Mouse (Mus musculus) adrenal gland, postnatal 10 days (tissue): ENCODE data around the gene Slc37a1. TPM values are rescaled to one million over a fixed set of nuclear protein-coding genes. Genes with fewer than 3 reads are reported as not detected.
A peak's percentile ranks its signal among the peaks of the same experiment; 100 is the strongest.

Experiments
- DNase-seq: peaks from one replicate; pipeline ENCODE4 v3.0.0; 2021; ENCODE audit warnings: mixed read lengths
- long read RNA-seq, 2 experiments: library from polyadenylated mRNA; stranded (forward); transcript quantifications; one replicate each; pipeline ENCODE4 v2.0.0; 2021
- total RNA-seq, 2 experiments: library from RNA; stranded (reverse); gene quantifications; 2 replicates each; pipeline ENCODE4 v1.2.3; 2021

The Slc37a1 gene
- total RNA-seq = 10 to 100 TPM in 1 of 2 experiments, 1 to 10 TPM in 1; 4.4 to 10.9 TPM
- long read RNA-seq, experiment 1, partial matches to known transcripts = 2 of 6 reads
- long read RNA-seq, experiment 1, other reads (novel, unspliced or antisense) = 2 of 6 reads
- long read RNA-seq, experiment 2, partial matches to known transcripts = 1 of 3 reads
- long read RNA-seq, experiment 2, other reads (novel, unspliced or antisense) = 0 of 3 reads

DNA sequence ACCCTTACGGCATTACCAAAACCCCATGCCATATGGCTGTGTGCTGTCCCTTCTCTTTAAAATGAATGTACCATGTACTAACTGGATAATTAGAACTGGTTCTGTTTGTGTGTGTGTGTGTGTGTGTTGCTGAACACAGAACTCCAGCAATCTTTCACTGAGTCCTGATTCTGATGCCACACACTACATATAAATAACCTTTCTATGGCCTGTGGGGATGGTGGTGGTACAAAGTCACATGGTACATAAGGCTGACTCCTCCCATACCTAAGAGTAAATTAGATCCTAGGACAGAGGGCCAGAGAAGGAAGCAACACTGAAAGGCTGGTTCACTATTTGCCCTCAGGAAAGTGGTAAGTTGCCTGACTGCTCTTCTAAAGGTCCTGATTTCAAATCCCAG is at the start of gene Slc37a1:
Gene Slc37a1, plus strand, starts transcription at position 301 of the 400 bp plus-strand sequence.
- no peak for DNase-seq

DNA sequence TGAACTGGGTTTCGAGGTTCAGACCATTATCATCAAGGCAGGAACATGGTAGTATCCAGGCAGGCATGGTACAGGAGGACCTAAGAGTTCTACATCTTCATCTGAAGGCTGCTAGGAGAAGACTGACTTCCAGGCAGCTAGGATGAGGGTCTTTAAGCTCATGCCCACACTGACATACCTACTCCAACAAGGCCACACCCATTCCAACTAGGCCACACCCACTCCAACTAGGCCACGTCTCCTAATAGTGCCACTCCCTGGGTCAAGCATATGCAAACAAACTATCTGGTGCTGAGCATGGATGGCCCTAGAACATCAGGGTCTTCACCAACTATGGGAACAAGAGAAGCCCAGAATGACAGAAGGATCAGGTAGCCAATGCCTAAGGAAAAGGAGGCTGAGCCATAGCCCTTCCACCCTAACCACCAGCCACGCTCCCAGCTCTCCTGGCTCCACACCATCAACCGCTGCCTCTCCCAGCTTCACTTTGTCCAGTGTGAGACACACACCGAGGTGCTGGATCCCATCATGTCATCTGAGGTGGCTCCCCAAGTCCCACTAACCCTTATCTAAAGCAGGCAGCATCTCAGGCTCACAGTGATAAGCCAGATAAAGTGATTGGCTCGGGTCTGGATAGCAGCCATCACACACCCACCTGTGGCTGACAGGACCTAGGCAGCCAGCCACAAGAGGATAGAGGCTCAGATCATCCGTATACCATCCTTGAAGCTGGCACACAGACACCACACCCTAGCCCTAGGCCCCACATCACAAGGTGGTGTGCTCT is 48.2 kb upstream of the Slc37a1 start:
- no peak for DNase-seq

DNA sequence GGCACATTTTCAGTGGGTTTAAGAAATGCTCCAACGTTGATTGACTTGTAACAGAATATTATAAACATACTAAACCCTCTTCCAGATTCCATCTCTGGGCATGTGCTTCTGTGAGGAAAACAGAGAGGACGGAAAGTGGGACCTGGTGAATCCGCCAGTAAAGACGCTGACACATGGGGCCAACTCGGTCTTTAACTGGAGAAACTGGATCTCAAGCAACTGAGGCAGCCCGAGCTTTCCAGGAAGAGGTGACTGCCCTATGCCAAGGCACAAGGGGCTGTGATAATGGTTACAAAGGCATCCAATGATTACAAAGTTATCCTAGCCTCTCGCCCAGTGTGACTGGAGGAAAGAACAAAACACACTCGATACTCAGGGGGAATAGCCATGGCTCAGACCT is 45.4 kb upstream of the Slc37a1 start:
- no peak for DNase-seq

DNA sequence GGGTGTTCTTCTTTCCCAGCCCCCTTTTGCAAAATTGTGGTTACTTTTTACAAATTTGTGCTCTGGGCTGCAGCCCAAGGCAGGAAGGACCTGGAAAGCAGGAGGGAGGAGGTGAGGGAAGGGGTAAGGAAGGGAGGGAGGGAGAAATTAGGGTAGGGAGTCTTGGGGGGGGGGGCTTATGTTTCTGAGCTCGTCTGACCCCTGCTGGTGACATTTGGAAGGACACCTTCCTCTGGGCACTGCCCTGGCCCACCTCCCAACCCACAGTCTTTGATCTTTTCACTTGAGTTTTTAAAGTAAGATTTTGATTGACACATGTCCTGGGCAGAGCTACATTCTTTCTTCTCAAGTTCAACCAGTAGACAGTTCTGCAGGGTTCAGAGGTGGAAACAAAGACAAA is 43.8 kb upstream of the Slc37a1 start:
- DNase-seq = peak; percentile 51

DNA sequence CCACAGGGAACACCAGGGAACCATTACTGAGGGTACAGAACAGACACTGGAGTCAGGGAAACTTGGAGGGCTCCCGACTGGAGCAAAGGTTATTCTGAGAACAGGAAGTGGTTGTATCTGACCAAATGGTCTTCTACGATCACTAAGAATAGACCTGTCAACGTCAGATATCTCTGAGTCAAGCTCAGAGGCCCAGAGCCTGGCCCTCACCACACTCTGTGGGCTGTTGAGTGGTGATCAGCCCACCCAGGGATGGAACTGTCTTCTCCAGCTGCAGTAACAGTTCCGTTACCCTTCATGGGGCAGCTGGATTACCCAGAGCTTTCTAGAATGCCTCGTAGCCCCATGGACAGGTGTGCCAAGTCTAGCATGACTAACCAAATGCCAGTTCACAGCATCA is 41.3 kb upstream of the Slc37a1 start:
- no peak for DNase-seq

DNA sequence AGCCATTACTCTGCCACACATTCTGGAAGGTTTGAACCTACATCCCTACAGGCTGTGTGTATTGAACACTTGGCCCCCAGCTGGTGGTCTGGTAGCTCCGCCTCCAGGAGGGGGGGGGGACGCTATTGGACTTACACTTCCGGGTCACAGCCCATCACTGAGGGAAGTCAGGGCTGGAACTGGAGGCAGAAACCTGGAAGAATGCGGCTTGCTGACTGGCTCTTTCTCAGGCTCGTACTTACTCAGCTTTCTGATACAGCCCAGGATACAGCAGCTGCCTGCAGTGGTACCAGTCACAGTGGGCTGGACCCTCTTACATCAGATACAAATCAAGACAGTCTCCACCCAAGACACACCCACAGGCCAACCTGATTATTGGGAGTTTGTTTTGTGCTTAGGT is 39.4 kb upstream of the Slc37a1 start:
- DNase-seq = no peak

DNA sequence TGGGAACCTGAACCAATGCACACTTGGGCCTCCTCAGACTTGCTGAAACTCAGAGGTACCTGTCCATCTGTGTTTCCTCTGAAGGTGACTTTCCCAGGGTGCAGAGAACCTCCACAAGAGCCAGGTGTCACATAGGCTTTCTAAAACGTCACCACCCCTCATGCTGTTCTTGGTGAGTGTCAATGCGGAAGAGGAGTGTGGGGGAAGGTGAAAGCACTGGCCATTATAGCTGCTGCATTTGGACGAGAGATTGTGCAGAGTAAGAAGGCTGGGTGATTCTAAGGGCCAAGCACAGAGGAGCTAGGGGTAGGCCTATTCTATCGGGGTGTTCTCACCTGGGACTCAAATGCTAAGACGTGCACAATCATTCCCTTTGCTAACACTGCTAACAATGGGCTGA is 32.6 kb upstream of the Slc37a1 start:
- DNase-seq = no peak

DNA sequence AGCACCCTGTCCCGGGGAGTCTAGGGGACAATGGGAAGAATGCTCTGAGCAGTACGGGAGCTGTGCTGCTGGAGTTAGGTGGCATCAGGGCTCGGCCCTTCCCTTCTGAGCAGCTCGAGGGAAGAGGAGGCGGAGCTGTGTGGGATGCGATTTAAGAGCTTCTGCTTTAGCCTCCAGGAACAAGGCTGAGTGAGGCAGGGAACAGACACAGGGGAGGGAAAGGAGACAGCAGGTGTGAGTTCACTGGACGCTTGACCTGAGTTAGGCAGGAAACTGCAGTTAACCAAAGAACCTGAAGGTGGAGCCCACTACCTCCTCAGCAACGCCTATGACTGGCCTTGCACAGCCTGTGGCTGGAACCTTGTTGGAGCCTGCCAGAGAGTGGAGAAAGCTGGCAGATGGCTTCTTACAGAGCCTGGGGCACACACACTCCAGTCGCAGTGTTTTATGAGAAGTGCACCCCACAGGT is 32.1 kb upstream of the Slc37a1 start:
- peak; percentile 89 for DNase-seq

DNA sequence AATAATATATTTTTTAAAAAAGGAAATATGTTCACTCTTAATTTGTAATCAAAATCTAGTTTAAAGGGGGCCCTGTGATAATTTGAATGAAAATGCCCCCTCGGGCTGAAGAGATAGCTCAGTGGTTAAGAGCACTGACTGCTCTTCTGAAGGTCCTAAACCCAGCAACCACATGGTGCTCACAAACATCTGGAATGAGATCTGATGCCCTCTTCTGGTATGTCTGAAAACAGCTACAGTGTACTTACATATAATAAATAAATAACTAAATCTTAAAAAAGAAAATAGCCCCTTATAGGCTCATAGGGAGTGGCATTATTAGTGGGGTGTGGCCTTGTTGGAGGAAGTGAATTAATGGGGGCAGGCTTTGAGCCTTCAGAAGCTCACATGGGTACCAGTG is 29.4 kb upstream of the Slc37a1 start:
- no peak for DNase-seq

DNA sequence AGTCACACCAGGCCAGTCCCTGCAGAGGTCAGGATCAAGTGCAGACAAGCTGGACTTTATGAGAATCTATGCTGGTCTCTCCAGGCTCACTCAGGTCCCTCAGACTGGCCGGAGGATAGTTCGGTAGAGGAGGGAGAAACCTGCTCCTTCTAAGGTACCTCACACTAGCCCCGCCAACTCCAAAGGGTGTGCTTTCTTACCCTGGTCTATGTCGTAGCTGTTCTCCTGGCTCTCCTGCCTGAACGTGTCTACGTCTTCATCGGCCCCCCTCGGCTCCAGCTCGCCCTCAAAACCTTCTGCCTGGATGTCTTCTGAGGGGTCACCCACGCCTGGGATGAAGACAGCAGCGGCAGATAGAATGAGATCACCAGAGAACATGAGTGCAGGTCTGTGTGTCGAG is 28.7 kb upstream of the Slc37a1 start:
- DNase-seq = no peak

DNA sequence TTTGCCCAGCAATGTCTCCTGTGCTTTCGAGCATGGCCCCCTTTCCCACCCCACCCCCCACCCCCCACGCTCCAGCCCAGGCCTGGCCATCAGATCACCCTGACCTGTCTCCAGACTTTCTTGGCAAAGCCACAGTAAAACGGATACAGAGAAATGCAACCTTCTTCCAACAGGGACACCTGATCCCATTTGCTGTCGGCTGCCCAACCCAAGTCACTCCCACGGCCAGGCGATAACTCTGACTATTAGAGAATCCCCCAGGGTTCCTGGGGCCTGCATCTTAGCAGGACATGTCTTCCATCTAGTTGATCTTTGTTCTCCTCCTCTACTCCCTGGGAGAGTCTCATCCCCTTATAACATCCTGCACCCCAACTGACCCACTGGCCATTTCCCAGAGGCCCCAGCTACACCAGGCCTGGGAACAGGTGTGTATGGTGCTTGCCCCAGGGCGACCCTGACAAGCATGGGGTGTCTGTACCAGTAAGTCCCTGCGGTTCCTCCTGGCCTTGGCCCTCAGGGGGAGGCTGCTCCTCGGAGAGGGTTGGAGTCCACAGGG is 28.2 kb upstream of the Slc37a1 start:
- no peak for DNase-seq

DNA sequence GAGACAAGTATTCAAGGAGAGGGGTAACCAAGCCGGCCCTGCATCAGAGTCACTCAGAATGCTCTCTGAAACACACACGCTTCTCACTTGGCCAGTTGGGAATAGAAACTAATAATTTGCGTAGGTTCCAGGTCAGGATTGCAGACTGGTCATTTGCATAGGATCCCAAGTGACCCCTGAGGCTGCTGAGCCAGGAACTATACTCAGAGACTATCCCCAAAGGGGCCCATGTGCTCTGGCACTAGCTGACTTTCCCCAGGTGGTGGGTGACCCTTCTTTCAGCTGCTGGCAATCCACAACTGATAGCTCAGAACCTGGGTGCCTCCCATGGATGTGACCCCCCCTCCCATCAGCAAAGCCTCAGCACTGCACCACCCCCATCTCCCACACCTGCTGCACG is 27.4 kb upstream of the Slc37a1 start:
- peak; percentile 60 for DNase-seq

DNA sequence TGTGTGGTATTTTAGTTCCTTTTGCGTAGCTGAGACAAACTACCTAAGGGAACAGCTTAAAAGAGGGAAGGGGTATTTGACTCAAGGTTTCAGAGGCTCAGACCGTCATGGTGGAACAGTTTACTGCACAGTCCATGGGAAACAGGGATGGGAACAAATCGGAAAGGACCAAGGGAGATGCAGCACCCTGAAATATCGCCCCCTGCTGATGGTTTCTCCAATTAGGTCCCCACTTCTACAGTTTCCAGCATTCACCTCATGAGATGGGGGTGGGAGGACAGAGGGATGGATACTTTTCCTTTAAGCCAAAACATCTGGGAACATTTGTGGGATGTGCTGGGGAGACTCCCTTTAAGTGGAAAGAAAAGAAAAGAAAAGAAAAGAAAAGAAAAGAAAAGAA is 26.8 kb upstream of the Slc37a1 start:
- no peak for DNase-seq

DNA sequence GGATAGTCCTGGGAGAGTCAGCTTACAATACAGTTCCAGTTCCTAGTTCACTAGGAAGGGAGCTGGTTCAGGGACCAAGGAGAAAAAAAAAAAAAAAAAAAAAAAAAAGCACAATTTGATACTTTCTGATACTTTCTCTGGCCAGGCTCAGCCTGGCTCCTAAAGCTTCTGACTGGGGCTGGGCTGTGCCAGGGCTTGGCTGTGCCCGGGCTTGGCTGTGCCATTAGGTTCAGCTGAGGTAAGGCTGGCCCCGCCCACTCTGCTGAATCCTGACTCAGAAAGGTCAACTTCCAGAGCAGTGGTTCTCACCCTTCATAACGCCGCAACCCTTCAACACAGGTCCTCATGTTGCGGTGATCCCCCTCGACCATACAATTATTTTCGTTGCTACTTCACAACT is 26.2 kb upstream of the Slc37a1 start:
- DNase-seq = peak; percentile 94

DNA sequence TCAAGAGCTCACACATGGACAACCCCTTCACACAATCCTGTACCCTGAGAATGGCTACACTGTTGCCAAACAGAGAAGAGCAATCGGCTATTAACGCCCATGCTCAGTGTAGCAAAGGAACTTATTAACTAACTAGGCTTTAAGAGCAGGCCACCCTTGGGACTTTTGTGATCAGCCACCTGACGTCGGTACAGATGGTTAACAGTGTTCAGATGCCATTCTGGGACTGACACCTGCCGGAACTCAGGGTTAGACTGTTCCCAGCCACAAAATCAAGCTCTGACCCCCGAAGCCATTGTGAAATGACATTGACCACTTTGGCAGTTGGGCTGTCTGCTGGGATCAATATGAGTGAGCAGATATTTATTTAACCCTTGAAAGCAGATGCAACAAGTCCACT is 25.2 kb upstream of the Slc37a1 start:
- peak; percentile 23 for DNase-seq

DNA sequence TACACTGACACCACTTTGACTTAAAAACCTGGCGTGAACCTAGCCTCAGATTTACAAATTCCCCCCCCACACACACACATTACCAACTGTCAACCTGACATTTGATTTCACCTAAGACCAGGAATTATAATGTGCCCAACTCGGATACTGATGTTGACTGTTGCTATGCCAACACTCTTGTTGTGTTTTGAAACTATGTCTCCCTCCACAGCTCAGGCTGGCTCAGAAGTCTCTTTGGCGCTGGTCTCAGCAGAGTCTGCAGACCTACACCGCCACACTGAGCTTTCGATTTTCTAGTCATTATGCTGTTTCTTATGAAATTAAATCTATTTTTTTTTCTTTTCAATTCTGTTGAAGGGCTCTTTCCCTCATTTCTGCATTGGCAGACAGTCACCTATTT is 23.9 kb upstream of the Slc37a1 start:
- DNase-seq = peak; percentile 14

DNA sequence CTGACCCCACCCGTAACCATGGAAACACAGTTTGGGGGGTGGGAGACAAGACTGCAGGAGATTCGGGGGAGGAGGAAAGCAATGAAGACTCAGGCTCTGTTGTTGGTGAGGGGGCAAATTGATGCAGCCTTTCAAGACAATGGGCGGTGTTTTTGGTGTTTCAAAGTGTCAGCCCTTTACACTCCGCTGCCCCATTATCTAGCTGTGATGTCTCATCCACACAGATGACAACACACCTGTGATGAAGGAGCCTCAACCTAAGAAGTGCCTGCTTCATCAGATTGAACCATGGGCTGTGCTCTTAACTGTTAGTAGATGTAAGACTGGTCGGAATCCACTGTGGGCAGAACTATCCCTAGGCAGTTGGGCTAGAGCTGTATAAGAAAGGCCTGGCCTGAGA is 22.8 kb upstream of the Slc37a1 start:
- DNase-seq = peak; percentile 1

DNA sequence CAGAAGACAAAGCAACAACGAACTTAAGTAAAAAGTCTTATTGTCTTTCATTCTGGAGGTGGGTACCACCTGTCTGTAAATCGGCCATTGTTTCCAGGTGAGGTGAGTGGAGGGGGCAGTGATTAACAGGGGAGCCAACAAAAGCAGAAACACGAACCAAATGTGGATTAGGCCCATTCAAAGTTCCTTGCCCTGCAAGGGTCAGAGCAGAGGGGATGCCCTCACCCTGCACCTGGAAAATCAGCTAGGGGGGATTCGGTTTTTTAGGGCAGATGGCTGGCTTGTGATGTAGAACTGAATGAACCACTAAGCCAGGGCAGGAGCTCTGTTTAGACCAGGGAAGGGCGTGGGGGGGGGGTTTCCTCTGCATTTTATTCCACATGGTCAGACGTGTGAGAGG is 22.2 kb upstream of the Slc37a1 start:
- DNase-seq = peak; percentile 0

DNA sequence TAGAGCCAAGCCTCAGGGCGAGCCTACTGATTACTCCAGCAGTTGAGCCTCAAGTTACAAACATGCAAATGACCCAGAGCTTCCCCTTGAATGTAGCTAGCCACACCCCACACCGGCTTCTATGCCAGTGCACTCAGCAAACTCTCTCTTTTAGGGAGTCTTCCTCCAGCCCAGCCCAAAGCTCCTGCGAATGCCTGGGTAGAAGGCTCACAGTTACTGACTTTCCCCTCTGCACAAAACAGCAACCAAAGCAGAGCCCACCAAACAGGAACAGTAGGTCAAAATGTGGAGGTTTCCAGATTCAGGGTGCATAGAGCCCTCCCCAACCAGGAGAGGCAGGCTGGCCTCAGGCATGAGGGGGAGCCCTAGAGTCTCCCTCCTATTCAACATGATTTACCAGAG is 21.4 kb upstream of the Slc37a1 start:
- DNase-seq = peak; percentile 15

DNA sequence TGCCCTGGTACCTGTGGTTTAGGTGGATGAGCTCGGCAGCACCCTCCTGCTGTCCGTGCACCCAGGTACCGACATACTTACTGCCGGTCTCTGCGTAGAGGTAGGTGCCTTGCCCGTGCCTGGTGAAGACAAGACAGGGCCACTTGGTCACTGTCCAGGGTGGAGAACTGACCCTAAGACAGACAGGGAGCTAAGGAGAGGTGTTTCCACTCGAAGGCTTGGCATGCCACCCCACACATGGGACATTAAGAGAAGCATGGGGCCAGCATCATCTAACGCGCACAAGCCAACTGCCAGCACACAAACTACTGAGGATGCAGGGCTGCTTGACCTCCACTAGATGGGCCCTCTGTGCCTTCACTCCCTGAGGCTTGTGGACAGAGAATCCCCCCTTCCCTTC is 20.8 kb upstream of the Slc37a1 start:
- peak; percentile 6 for DNase-seq

DNA sequence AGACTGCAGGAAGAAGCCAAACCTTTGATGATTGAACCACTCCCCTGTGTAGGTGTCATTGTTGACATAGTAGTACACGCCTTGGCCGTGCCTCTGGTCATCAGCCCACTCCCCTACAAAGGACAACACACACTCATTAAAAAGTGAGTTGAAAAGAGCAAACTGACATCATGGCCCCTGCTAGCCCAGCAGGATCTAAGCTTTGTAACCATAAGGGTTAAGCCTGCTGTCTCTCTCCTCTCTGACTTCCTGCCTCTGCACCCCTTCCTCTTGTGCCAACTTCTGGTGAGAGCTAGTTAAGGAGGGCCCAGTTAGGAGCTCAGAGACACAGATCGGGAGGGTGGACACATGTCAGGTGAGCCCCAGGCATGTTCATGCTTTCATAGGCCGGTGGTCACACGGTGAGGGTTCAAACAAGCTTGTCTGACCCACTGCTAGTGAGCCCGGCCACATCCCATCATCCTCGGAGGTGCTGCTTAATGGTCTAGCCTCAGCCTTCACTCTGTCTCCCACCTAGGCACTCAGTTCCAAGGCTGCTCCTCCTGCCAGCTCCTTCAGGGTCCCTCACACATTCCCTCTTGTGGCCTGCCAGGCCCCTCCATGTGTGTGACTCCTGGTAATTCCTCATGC is 20.2 kb upstream of the Slc37a1 start:
- DNase-seq = peak; percentile 3

DNA sequence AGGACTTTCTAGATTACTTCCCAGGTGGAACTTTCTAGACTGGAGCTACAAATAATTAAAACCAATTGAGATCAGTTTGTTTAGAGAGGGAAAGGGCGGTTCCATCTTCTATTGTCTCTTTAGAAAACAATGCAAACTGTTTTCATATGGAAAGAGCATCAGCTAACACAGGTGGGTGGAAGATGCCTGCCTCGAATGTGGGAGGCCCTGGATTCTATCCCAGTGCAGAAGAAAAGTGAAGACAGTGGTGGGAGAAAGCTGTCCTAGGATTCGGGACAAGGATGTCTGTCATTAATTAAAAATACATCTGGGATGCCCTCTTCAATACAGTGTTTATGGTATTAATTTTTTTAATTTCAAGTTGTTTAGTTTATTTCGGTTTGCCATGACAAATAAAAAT is 19.5 kb upstream of the Slc37a1 start:
- DNase-seq = peak; percentile 1

DNA sequence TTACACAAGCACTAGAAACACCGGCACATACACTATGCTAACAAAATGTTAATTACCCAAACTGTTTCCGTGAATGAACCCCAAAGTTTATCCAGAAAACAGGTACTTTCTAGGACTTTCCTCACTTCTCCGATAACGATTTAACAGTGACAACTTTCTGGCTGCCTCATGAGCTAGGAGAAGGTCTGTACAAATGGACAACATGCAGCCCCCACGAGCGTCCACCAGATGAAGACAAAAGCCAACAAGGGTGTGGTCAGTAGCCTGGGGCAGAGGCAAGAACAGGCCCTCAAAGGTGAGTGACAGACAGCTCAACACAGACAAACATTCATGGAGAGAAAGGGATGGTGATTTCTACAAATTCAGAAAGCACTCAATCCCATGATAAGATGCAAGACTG is 19.0 kb upstream of the Slc37a1 start:
- peak; percentile 0 for DNase-seq
